Mouse (Mus musculus) CD8-positive naive resting alpha-beta T cell, adult 57 days (primary cell): Measurements from ENCODE around the gene Cdc42se2. TPM values are rescaled to one million over a fixed set of nuclear protein-coding genes. Genes with fewer than 3 reads are reported as not detected.

ENCODE experiments used
- total RNA-seq: library from RNA; stranded (reverse); gene quantifications from one replicate; pipeline ENCODE4 v1.2.4, GENCODE M21; 2023

Gene Cdc42se2
- 163 TPM for total RNA-seq

GRCm38 (mm10) chr11:54787488-54788474, at the start of gene Cdc42se2:
Gene Cdc42se2, minus strand, starts transcription at chr11:54787675.

Other genes with a start within 250 kb of the Cdc42se2 start
- 14.3 TPM for gene Lyrm7, start 73.2 kb upstream of the Cdc42se2 start, total RNA-seq
- gene Hint1, start 78.7 kb upstream of the Cdc42se2 start, total RNA-seq = 108 TPM
- gene Gpx3, start 114.8 kb upstream of the Cdc42se2 start, total RNA-seq = not detected
- gene Tnip1, start 175.2 kb upstream of the Cdc42se2 start, total RNA-seq = 142 TPM
- 469 TPM for gene Anxa6, start 245.8 kb upstream of the Cdc42se2 start, total RNA-seq